Mouse (Mus musculus) cerebellum, postnatal 4 days (tissue): ENCODE results near the gene Snrnp35.
A peak's percentile ranks its signal among the peaks of the same experiment; 100 is the strongest.

Source experiments
- DNase-seq, 2 experiments: peaks; one replicate each; pipeline ENCODE4 v3.0.0; 2022; ENCODE audit warnings: low spot score in 2 of 2, mixed read lengths in 1 of 2

Gene Snrnp35

GRCm38 (mm10) chr5:124538813-124539792 lies 56.2 kb downstream of the Snrnp35 start:
- peak in 1 of 2 experiments; percentile 31 for DNase-seq

- no peak for DNase-seq
Measured at GRCm38 (mm10) chr5:124539905-124540304, 57.0 kb downstream of the Snrnp35 start.

DNA sequence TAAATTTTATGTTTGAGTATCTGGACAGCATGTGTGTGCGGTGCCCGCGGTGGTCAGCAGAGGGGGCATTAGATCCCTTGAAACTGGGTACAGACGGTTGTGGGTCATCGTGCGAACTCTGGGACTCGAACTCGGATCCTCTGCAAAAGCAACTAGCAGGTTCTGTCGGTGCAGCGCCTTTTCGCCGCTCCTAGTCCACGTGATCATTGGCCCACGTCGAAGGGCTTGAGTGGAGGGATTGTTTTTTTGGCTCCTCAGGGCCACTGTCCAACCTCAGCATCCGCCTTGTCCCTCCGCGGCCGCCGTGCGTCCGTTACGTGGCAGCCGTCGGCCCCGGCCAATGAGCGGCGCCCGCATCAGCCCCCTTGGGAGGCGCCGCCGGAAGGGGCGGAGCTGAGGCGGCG lies 57.5 kb downstream of the Snrnp35 start, which contains the start of gene Tmed2:
TSS of gene Tmed2 (plus strand) at position 313 of the 404 bp plus-strand sequence.
- peak; percentile 79 to 93 for DNase-seq
